Mouse (Mus musculus): ENCODE results near the gene Trim23. TPM values are rescaled to one million over a fixed set of nuclear protein-coding genes. Genes with fewer than 3 reads are reported as not detected.

The Trim23 gene
- polyA plus RNA-seq (2015; fragmentation: Nextera tagmentation; extraction: Ambion mirVana) = 12.2 and 12.4 TPM in 2 replicates

DNA sequence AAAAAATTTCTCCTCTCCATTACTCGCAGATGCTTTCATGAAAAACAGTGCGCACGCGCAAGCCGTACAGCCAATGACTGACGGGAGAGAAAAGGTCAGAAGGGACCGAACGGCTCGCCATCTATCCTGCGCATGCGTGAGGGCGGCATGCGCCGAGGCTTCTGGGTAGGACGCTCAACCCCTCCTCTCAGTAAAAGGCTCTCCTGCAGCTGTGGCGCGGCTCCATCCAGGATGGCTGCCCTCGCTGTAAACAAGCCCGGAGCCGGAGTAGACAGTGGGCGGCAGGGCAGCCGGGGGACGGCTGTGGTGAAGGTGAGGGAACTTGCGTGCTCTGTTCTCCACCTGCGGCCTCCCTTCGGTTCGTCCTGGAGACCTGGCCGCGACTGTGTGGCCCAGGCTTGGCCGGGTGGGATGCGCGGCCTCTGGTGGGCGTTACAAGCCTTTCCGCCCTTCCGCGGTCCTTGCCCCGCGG is at the start of gene Trim23:
Trim23 (plus strand) TSS at position 148 of the 472 bp plus-strand sequence.

DNA sequence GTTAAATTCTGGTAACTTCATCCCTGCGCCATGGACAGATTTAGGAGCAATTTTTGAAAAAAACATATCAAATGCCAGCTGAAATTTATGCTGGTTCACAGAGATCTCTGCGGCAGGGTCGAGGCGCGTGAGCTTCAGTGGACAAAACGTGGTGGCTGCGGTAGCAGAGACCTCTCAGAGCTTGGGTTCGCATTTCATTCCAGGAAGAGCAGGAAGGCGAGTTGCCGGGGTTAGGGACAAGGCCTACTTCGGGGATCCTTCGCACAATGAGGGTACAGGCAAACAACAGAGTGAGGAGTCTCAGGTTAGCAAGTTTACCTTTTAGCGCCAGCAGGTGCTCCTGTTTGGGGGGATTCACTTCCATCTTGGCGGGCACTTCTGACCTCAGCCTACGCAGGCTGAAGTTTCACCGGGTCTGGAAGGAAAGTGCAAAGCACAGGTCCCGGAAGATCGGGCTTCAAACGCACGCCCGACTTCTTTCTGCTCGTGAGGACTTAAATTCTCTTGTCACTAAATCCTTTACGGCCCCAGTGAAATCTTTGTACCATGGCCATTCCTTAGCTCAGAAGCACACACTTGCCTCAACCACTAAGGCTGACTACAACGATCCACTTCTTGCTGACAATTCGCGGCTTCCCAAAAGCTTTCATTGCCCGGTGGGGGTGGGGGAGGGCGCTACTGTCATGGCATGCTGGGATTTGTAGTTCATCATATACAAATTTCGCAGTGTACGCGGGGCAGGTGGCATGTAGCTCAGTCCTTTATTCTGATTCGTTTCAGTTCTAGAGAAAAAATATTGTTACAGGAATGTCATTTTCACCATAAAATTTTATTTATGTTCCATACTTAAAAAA is 574 bp upstream of the Trim23 start, which contains the start of gene Trappc13:
Trappc13 (minus strand) TSS at position 674 of the 854 bp plus-strand sequence.

DNA sequence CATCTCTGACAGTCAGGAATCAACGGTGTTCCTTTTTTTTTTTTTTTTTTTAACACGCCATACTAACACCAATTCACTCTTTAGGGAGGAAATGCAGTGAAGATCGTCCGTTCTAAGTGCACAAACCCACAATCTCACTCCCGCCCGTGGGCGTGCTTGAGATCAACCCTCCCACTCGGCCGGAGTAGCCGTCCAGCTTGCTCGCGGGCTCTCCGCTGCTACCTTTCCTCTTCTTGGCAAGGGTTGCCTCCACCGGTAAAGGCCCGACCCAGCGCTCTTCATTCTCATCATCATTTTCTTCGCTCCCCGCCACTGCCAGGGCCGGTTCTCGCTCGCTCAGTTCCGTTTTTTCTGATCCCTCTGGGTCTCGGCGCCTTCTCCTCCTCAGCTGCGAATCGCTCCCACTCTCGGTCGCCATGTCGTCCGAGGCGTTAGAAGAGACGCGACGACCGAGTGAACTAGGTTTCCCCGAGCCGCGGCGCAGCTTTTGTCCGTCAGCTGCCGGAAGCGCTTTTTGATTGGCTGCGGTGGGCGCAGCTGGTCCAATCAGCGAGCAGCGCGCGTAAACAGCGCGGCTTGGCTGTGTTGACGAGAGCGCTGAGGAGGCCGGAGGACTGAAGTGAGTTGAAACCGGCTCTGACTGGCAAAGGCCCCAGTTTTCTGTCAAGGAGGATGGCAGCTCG is 49.9 kb downstream of the Trim23 start, which contains the start of the genes Cenpk and Ppwd1:
Cenpk (plus strand) TSS at position 228 of the 683 bp plus-strand sequence.
Ppwd1 (minus strand) TSS at position 460 of the 683 bp plus-strand sequence.

Other genes with a start within 250 kb of the Trim23 start
- gene Nln, start 69.2 kb upstream of the Trim23 start, polyA plus RNA-seq (2015; fragmentation: Nextera tagmentation; extraction: Ambion mirVana) = 8.9 and 9.8 TPM in 2 replicates
- gene Sgtb, start 69.1 kb upstream of the Trim23 start, polyA plus RNA-seq (2015; fragmentation: Nextera tagmentation; extraction: Ambion mirVana) = 0.66 and 0.79 TPM in 2 replicates
- 25.7 and 27.4 TPM in 2 replicates for gene Trappc13, start 328 bp upstream of the Trim23 start, polyA plus RNA-seq (2015; fragmentation: Nextera tagmentation; extraction: Ambion mirVana)
- gene Cenpk, start 49.8 kb downstream of the Trim23 start, polyA plus RNA-seq (2015; fragmentation: Nextera tagmentation; extraction: Ambion mirVana) = 117 and 151 TPM in 2 replicates
- gene Ppwd1, start 50.0 kb downstream of the Trim23 start, polyA plus RNA-seq (2015; fragmentation: Nextera tagmentation; extraction: Ambion mirVana) = 13.2 and 13.3 TPM in 2 replicates
- gene Adamts6, start 109.0 kb downstream of the Trim23 start, polyA plus RNA-seq (2015; fragmentation: Nextera tagmentation; extraction: Ambion mirVana) = 0.64 and 0.69 TPM in 2 replicates

All from spleen, postnatal 0 days (tissue).